Mouse (Mus musculus) kidney, adult 2 months (tissue): ENCODE results near the gene Fbxl13.

Experiments
- CTCF ChIP-seq: fragments of 200-500 bp; conservative IDR thresholded peaks from 2 replicates; pipeline ENCODE4 v1.5.1; 2011; ENCODE audit warnings: low read depth, mild to moderate bottlenecking, control low read depth, low read length, moderate library complexity, mixed read lengths; ENCODE audit not compliant: insufficient read depth, insufficient read length
- POLR2A ChIP-seq: fragments of 200-500 bp; IDR thresholded peaks from one replicate; pipeline ENCODE4 v1.6.1; 2011; ENCODE audit warnings: low read depth, low read length, control low read depth

- TF ChIP-seq POLR2A (no peak), CTCF (no peak)
Observed at GRCm38 (mm10) chr5:21519166-21519565, 126.3 kb downstream of the Fbxl13 start.
